Mouse (Mus musculus): ENCODE measurements around the gene Erf. TPM values are rescaled to one million over a fixed set of nuclear protein-coding genes. Genes with fewer than 3 reads are reported as not detected.
A peak's percentile ranks its signal among the peaks of the same experiment; 100 is the strongest.

Erf gene
- polyA plus RNA-seq, 1 experiment from 2014 or later: 18.8 TPM

DNA sequence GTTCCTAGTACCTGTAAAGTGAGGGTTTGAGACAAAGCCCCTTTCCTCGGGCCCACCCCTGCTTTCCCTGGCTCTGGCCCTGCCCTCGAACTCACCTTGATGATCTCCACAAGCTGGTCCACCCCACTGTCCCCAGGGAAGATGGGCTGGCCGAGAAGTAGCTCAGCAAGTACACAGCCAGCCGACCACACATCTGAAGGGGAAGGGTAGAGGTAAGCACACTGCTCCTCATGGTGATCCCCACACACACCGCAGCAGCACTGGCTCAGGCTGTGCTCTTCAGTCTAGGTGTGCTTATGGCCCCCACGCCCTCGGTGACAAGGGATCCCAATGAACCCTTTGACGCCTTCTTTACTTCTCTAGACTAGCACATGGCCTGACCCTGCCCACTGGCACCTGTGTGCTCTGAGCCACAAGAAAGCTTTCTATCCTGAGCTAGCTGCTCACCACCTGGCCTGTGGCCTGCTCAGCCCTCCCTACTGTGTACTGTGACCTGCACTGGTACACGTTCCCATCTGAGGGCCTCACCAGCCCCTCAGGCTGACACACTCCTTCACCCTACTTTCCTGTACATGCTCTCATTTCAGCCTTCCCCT is 19.8 kb downstream of the Erf start:
- no peak for ATAC-seq (ENCODE audit: borderline replicate concordance, extremely low read depth, low FRiP score, low TSS enrichment)
- H3K36me3 ChIP-seq: peaks cover 87% of the 10 kb centered on the region
- H3K9ac ChIP-seq: no peak overlapping the region
- no peak overlapping the region for H3K4me2 ChIP-seq
- H3K27me3 ChIP-seq: no peaks in the 10 kb centered on the region
- no peak overlapping the region for H3K27ac ChIP-seq
- H3K4me1 ChIP-seq: peaks cover 3% of the 10 kb centered on the region; the same call in 1 of the 2 replicates
- H3K4me3 ChIP-seq: no peak overlapping the region
- H3K9me3 ChIP-seq: no peaks in the 10 kb centered on the region
- WGBS: 82% methylated on average over 9 of the region's 9 CpGs

DNA sequence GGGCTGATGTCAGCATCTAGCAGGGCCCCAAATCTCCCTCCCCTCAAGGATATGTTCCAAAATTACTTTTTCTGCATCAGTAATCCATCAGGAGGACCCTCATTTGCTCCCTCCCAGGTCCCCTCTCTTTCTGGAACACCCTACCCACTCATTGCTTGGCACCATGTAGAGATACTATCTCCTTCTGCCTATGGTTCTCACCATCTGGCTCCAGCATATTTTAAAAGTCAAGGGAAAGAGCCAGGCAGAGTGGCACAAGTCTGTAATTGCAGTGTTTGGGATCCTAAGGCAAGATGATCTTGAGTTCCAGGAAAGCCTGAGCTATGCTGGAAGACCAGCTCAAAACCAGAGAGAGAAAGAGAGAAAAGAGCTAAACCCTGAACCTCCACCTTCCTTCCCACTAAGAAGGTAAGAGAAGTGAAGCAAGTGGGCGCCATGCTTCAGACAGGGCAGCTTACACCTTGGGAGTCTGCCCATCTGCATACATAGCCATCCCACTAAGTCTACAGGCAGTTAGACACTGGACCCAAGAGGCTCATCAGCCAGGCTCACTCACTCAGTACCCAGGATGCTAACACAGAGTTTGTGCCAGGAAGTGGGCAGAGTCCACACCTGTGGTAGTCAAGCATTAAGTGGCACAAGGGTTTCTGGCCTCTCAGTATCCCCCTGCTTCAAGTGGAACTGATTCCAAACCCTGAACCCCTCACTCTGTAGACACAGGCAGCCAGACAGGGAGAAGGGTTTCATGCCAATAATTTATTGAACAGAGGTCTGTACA is 22.8 kb downstream of the Erf start:
- 78% methylated on average over 1 of the region's 1 CpGs for WGBS
- Histone ChIP-seq H3K9me3 (no peaks in the 10 kb centered on the region), H3K4me3 (no peak overlapping the region), H3K27me3 (no peaks in the 10 kb centered on the region), H3K4me2 (no peak overlapping the region), H3K36me3 (peaks cover 85% of the 10 kb centered on the region), H3K9ac (no peak overlapping the region), H3K4me1 (peaks cover 3% of the 10 kb centered on the region), H3K27ac (no peak overlapping the region)
- ATAC-seq (ENCODE audit: borderline replicate concordance, extremely low read depth, low FRiP score, low TSS enrichment): no peak

DNA sequence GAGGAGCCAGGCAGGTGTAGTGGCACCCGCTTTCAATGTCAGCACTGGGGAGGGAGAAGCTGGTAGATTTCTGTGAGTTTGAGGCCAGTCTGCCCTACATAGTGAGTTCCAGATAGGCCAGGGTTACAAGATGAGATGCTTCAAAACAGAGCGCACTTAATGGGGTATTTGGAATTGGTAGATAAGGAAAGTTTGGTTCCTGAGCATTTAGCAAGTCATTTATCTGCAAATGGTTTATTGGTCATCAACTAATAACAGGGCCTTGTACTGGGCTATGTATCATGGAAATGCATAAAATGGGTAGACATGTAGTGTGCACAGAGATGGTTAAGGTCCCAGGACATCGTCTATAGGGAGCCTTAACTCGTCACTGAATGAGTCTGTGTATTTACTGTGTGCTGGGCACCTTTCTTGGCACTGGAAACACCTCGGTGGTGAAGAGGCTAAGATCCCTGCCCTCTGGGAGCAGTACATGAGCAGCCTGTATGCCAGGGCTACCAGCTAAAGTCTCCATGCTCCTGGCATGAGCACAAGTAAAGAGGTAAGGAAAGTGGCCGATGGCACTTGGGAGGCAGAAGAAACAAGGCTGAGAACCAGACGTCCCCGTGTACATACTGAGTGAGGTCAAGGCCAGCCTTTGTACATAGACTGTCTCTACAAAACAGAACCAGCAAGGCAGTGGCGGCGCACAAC is 28.1 kb downstream of the Erf start:
- peaks cover 32% of the 10 kb centered on the region for H3K36me3 ChIP-seq
- H3K4me3 ChIP-seq: peak overlapping the region; percentile 85
- peaks cover 39% of the 10 kb centered on the region for H3K4me1 ChIP-seq
- H3K27me3 ChIP-seq: 0 out of 2 replicates have a peak, but pooled peaks cover 3% of the 10 kb centered on the region
- H3K9ac ChIP-seq: peak overlapping the region; percentile 86
- peak overlapping the region; percentile 95; the same call in 1 of the 2 replicates for H3K27ac ChIP-seq
- no peaks in the 10 kb centered on the region for H3K9me3 ChIP-seq
- WGBS: 67% methylated on average over 10 of the region's 10 CpGs
- H3K4me2 ChIP-seq: peak overlapping the region; percentile 86
- no peak for ATAC-seq (ENCODE audit: borderline replicate concordance, extremely low read depth, low FRiP score, low TSS enrichment)

DNA sequence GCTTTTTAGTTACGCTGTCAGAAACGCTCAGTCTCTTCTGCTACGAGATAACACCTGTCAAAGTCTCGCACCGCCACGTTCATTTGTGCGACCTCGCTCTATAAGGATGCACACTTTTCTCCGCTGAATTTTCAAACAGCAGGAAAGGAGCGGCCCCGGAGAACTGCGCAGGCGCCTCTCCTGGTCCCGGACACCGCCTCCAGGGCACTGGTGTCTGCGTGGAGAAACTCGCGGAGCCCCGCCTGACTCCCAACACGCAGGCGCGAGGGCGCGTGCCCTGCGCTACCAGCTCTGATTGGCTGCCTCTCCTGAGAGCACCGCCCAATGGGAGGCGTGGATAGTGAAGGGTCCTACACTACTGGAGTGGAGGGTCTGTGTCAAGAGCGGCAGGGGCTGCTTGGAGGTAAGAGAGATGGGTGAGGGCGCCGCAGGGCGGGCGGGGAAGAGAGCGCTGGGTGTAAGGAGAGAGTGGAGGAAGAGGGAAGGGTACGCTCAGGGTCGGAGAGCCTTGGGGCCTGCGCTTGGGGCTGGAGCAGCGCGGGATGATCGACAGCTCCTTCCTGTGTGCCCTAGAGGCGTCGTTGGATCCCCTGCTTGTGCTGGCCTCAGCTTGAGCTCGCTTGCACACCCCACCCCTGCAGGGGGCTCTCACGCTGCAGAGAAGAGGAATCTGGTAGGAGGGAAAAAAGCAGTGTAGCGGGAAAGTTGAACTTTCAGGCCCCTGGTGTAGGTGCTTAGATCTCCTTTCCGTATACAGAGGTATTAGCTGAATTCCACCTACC is 29.3 kb downstream of the Erf start, which contains the start of gene Zfp526:
TSS of gene Zfp526 (plus strand) at position 324 of the 782 bp plus-strand sequence.
- Histone ChIP-seq H3K9ac (peak within 1 kb of the TSS; percentile 86), H3K27me3 (0 out of 2 replicates have a peak, but pooled peaks cover 3% of the 10 kb centered on the region), H3K4me3 (peak within 1 kb of the TSS; percentile 85), H3K9me3 (no peaks in the 10 kb centered on the region), H3K36me3 (peaks cover 21% of the 10 kb centered on the region), H3K4me1 (peaks cover 39% of the 10 kb centered on the region), H3K4me2 (peak within 1 kb of the TSS; percentile 86), H3K27ac (peak within 1 kb of the TSS; percentile 95)
- peak; percentile 94 for ATAC-seq (ENCODE audit: borderline replicate concordance, extremely low read depth, low FRiP score, low TSS enrichment)
- under 1% methylated on average over 45 of the region's 45 CpGs for WGBS

DNA sequence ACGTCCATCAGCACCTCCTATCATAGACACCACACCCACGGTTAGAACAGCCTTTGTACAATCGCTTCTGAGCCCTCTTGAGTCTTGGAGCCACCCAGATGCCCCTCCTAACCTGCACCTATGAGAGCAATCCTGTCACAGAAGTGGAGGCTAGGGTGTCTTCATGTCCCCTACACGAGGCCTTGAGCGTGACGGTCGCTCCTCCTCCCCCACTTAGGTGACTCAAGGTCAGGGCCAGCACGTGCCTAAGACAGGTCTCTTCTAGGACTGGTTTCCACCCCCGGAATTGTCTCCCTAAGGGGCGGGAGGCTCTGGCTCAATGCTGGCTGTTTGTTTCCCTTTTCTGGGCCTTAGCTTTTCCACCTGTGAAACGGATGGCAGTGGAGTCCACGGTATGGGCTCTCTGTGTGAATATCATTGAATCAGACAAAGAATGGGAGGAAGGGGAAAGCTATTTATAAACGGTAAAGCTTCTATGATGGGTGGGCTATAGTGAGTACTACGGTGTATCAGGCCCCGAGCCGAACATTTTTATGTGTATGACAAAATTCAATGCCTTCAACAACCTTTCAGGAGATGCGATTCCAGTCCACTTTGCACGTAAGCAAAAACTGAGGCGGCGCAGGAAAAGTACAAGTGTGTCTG is 30.0 kb downstream of the Erf start, which contains the start of gene Dedd2:
TSS of gene Dedd2 (minus strand) at position 159 of the 645 bp plus-strand sequence.
- peaks cover 39% of the 10 kb centered on the region for H3K4me1 ChIP-seq
- ATAC-seq (ENCODE audit: borderline replicate concordance, extremely low read depth, low FRiP score, low TSS enrichment): no peak
- 0 out of 2 replicates have a peak, but pooled peaks cover 3% of the 10 kb centered on the region for H3K27me3 ChIP-seq
- H3K4me2 ChIP-seq: peak within 1 kb of the TSS; percentile 86
- 3% methylated on average over 20 of the region's 20 CpGs for WGBS
- H3K9me3 ChIP-seq: no peaks in the 10 kb centered on the region
- H3K27ac ChIP-seq: peak within 1 kb of the TSS; percentile 95
- H3K9ac ChIP-seq: peak within 1 kb of the TSS; percentile 86
- H3K36me3 ChIP-seq: peaks cover 14% of the 10 kb centered on the region
- H3K4me3 ChIP-seq: peak within 1 kb of the TSS; percentile 85

DNA sequence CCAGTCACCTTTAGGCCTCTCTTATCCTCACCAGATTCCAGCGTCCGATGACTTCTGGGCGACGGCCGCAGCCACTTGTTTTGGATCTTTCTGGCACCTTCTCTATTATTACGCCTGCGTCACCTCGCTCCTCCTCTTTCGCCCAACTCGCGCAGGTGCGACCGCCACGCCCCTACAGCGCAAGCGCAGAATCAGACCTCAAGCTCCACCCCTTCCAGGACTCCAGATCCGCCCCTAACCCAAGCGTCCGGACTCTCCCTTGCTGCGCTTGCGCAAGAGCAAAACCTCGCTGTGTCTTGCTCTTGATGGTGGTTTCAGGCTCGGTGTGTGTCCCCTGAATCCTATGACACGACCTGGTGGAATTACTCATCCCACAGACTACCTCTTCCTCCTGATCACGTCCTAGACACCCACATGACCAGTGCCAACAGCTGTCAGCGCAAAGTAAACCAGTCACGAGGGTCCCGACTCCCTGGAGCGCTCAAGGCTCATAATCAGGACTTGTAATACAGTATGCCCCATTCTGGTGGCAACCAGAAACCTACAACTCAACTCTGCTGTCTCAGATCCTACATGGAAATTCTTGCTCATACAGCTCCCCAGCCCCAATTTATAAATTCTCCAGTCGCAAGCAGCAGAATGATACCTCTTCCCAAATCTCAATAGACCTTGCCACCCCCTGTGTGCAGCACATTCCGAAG is 30.7 kb downstream of the Erf start:
- peak overlapping the region; percentile 95 for H3K27ac ChIP-seq
- WGBS: 3% methylated on average over 31 of the region's 31 CpGs
- H3K4me1 ChIP-seq: peaks cover 39% of the 10 kb centered on the region
- H3K4me3 ChIP-seq: peak overlapping the region; percentile 85
- H3K4me2 ChIP-seq: peak overlapping the region; percentile 86
- H3K36me3 ChIP-seq: peaks cover 7% of the 10 kb centered on the region; the same call in 1 of the 2 replicates
- ATAC-seq (ENCODE audit: borderline replicate concordance, extremely low read depth, low FRiP score, low TSS enrichment): peak; percentile 75
- no peaks in the 10 kb centered on the region for H3K9me3 ChIP-seq
- H3K9ac ChIP-seq: peak overlapping the region; percentile 86
- 0 out of 2 replicates have a peak, but pooled peaks cover 3% of the 10 kb centered on the region for H3K27me3 ChIP-seq

DNA sequence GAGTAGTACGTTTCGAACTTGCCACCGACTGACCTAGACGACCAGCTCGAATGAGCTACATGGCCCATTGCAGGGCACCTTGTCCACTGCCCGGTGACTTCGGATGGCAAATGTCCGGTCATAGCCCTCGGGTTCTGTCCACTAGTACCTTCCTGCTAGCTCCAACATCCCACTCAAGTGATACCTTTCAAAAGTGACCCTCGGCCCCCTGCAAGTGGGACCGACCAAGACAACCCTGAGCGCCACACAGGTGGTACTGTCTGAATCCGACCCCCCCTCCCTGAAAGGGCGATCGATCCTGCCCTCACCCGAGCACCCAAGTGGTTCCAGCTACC is 31.2 kb downstream of the Erf start:
- WGBS: under 1% methylated on average over 16 of the region's 16 CpGs
- H3K36me3 ChIP-seq: 0 out of 2 replicates have a peak, but pooled peaks cover 5% of the 10 kb centered on the region
- peak overlapping the region; percentile 69 for H3K9ac ChIP-seq
- H3K4me1 ChIP-seq: peaks cover 39% of the 10 kb centered on the region
- H3K4me2 ChIP-seq: peak overlapping the region; percentile 86
- ATAC-seq (ENCODE audit: borderline replicate concordance, extremely low read depth, low FRiP score, low TSS enrichment): no peak; the same call in 1 of the 2 replicates
- peak overlapping the region; percentile 85 for H3K4me3 ChIP-seq
- H3K27ac ChIP-seq: peak overlapping the region; percentile 77
- no peaks in the 10 kb centered on the region for H3K9me3 ChIP-seq
- 0 out of 2 replicates have a peak, but pooled peaks cover 3% of the 10 kb centered on the region for H3K27me3 ChIP-seq

DNA sequence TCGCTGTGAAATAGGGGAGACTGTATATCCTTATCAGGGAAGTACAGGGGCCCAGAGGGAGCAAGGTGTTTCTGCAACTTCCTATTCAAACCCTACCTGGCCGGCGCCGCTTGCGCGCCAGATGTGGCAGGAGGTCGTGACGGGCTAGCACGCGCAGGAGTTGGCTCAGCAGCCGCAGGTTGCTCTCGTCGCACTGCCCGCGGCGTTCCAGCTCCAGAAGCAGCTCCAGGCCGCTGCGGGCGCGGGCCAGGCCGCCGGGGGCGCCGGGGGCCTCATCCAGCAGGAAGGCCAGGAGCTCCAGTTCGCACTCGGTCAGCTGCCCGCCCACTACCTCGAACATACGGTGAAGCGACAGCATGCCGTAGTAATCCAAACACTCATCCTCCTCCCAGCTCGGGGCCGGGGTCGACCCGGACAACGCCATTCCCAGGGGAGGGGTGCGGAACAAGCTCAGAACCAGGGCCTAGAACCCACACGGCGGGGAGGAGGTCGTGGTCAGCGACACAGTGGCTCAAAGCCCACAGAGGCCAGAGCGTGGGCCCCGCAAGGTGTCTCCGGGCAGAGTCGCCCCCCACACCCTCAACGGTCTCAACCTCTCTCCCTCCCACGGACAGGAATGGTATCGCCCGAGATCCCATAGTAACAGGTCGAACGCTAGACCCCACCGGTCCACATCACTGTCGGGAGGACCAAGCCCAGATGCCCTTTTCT is 31.7 kb downstream of the Erf start:
- H3K9ac ChIP-seq: peak overlapping the region; percentile 69
- peak overlapping the region; percentile 77 for H3K27ac ChIP-seq
- H3K4me3 ChIP-seq: peak overlapping the region; percentile 85
- H3K9me3 ChIP-seq: no peaks in the 10 kb centered on the region
- peak overlapping the region; percentile 86 for H3K4me2 ChIP-seq
- ATAC-seq (ENCODE audit: borderline replicate concordance, extremely low read depth, low FRiP score, low TSS enrichment): 0 out of 2 replicates have a peak, but pooled peaks have one; percentile 6
- peaks cover 39% of the 10 kb centered on the region for H3K4me1 ChIP-seq
- 1% methylated on average over 53 of the region's 53 CpGs for WGBS
- H3K27me3 ChIP-seq: 0 out of 2 replicates have a peak, but pooled peaks cover 3% of the 10 kb centered on the region
- no peaks in the 10 kb centered on the region for H3K36me3 ChIP-seq

DNA sequence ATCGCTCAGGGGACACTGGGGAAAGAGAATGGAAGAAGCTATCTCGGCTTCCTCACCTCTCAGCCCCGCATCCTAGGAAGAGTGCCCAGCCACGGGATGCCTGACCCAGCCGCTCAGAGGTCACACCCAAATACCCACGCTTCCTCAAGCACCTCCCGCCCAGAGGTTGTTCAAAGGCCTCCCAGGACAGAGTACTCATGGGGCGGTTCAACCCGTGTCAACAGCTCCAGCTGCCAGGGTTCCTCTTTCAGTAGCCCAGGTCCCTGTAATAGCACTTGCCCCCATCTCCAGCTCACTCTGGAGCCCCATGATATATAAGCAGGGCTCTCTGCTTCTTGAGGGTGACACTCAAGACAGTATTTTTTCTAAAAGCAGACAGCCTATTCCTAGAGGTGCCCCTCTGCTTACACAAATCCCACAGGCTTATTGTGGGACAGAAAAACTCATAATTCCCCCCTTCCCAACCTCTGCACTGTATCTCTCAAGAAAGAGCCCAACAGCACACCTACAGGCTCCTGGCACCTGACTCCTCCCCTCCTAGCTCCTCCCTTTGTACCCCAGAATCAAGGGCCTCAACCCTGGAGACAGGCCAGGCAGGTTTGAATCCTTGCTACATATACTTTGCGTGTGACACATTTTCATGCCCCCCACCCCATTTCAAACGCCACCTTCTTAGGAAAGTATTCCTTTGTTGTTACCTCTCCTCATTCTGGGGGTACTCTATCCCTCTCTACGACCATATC is 32.7 kb downstream of the Erf start:
- H3K9ac ChIP-seq: no peak overlapping the region
- H3K4me1 ChIP-seq: peaks cover 37% of the 10 kb centered on the region
- no peak for ATAC-seq (ENCODE audit: borderline replicate concordance, extremely low read depth, low FRiP score, low TSS enrichment)
- H3K27ac ChIP-seq: no peak overlapping the region
- H3K9me3 ChIP-seq: no peaks in the 10 kb centered on the region
- 0 out of 2 replicates have a peak, but pooled peaks cover 3% of the 10 kb centered on the region for H3K27me3 ChIP-seq
- H3K36me3 ChIP-seq: no peaks in the 10 kb centered on the region
- H3K4me3 ChIP-seq: 0 out of 2 replicates have a peak overlapping the region, but pooled peaks have one; percentile 85
- peak overlapping the region; percentile 86 for H3K4me2 ChIP-seq
- 56% methylated on average over 12 of the region's 12 CpGs for WGBS
